Mouse (Mus musculus) right cerebral cortex, postnatal 4 days (tissue): Measurements from ENCODE around the gene Taar8b.
"Not testable (repeated sequence)": the region's sequence is repeated elsewhere in the genome, so short reads cannot be mapped to it uniquely, and the experiment has no call there.

Experiments used
- DNase-seq: peaks from one replicate; pipeline ENCODE4 v3.0.0-alpha.2; 2022

The Taar8b gene

GRCm38 (mm10) chr10:24092194-24092593 lies at the start of gene Taar8b:
Taar8b (minus strand) TSS chr10:24092294.
- DNase-seq = no peak

GRCm38 (mm10) chr10:24138623-24139261 lies 46.6 kb upstream of the Taar8b start:
- no peak for DNase-seq

- no peak for DNase-seq
Measured at GRCm38 (mm10) chr10:24134071-24134645, 42.1 kb upstream of the Taar8b start.

- no peak for DNase-seq
Measured at GRCm38 (mm10) chr10:24133132-24133531, 41.0 kb upstream of the Taar8b start.

GRCm38 (mm10) chr10:24132273-24132672 lies 40.2 kb upstream of the Taar8b start:
- DNase-seq = no peak

- DNase-seq = peak; percentile 48
Measured at GRCm38 (mm10) chr10:24131451-24132262, 39.6 kb upstream of the Taar8b start.

GRCm38 (mm10) chr10:24111116-24111778 lies 19.2 kb upstream of the Taar8b start:
- peak; percentile 22 for DNase-seq

- DNase-seq = not testable (repeated sequence)
Measured at GRCm38 (mm10) chr10:24109434-24109833, 17.3 kb upstream of the Taar8b start, which contains the start of gene Taar9. Taar9 (minus strand) TSS chr10:24109534.

GRCm38 (mm10) chr10:24108236-24108635 lies 16.1 kb upstream of the Taar8b start:
- no peak for DNase-seq

GRCm38 (mm10) chr10:24107747-24108146 lies 15.7 kb upstream of the Taar8b start:
- DNase-seq = no peak

GRCm38 (mm10) chr10:24103299-24103698 lies 11.2 kb upstream of the Taar8b start:
- not testable (repeated sequence) for DNase-seq

- not testable (repeated sequence) for DNase-seq
Measured at GRCm38 (mm10) chr10:24101812-24102211, 9.7 kb upstream of the Taar8b start, which contains the start of gene Taar8c. Taar8c (minus strand) TSS chr10:24101912.

GRCm38 (mm10) chr10:24097010-24097409 lies 4.9 kb upstream of the Taar8b start:
- DNase-seq = not testable (repeated sequence)

- no peak for DNase-seq
Measured at GRCm38 (mm10) chr10:24087168-24087567, 4.9 kb downstream of the Taar8b start.

GRCm38 (mm10) chr10:24086555-24086954 lies 5.5 kb downstream of the Taar8b start:
- DNase-seq = no peak

GRCm38 (mm10) chr10:24085936-24086335 lies 6.2 kb downstream of the Taar8b start:
- no peak for DNase-seq

- DNase-seq = peak; percentile 45
Measured at GRCm38 (mm10) chr10:24080166-24080565, 11.9 kb downstream of the Taar8b start.

GRCm38 (mm10) chr10:24076200-24076599 lies 15.9 kb downstream of the Taar8b start, which contains the start of gene Taar8a:
Taar8a (plus strand) TSS chr10:24076500.
- DNase-seq = not testable (repeated sequence)

GRCm38 (mm10) chr10:24074751-24075150 lies 17.3 kb downstream of the Taar8b start:
- not testable (repeated sequence) for DNase-seq

- no peak for DNase-seq
Measured at GRCm38 (mm10) chr10:24058986-24059385, 33.1 kb downstream of the Taar8b start.

- no peak for DNase-seq
Measured at GRCm38 (mm10) chr10:24052039-24052438, 40.1 kb downstream of the Taar8b start.

GRCm38 (mm10) chr10:24049210-24049609 lies 42.9 kb downstream of the Taar8b start, which contains the start of gene Taar7f:
Taar7f (plus strand) TSS chr10:24049510.
- DNase-seq = no peak
